Comparison of ENCODE assay signal across 14 mouse cellular contexts in the genomic region with DNA sequence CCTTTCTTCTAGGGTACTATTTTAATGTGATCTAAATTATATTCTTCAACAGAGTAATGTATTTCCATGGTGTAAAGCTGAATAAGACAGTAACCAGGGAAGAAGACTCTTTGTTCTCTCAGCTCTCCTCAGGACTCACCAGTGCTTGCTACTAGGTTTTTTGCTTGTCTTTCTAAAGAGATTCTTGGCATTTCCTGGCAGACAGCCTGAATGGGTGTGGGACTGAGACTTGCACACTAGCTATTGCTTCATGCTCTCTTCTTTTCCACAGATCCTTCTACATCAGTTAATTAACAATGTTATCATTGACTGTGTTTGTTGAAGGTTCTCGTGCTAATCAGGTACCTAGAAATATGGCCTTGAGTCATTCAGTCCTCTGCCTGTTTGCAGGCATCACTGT.
DNase-seq lines count a peak whose midpoint lies in the region; ATAC-seq lines count a peak whose summit lies in the region.
"Had no signal": no experiment of that assay in that cellular context is flagged by ENCODE, and none has a peak within 500 bp of the region (broad histone marks: within the 10 kb centered on the region; RNA-seq: fewer than 3 reads in every experiment).

No protein-coding gene starts in this region.

- DNase-seq in frontal cortex, postnatal 10 days (ENCODE audit: low spot score in 2 of 2), result no peak
- DNase-seq in 3T3-L1 (ENCODE audit: low read depth, low spot score), result peak; percentile 63
- peak; percentile 53 for DNase-seq in brain, adult 2 months (ENCODE audit: low read depth, low spot score)
- DNase-seq in lung, postnatal 14 days, result peak; percentile 67
- DNase-seq in neural tube, embryonic 10.5 days (ENCODE audit: extremely low spot score, low spot score), result no peak
- DNase-seq in embryo, embryonic 11 days, result no peak
- no peak for DNase-seq in right cerebral cortex, adult 18-20 months
- DNase-seq: adrenal gland, postnatal 10 days; cerebellum, adult 8-10 months; heart, postnatal 14 days; layer of hippocampus, adult 9-11 months had no signal

- peak; percentile 31; the same call in 1 of the 2 replicates for ATAC-seq in frontal cortex, adult (ENCODE audit: low TSS enrichment)
- ATAC-seq: liver, embryonic 12.5 days; midbrain, embryonic 15.5 days had no signal

Comparison
In these comparisons a context has a peak if more than half of its experiments do, and no peak if none do; other contexts are left out.
1. DNase-seq: peak in 3T3-L1 (single experiment), brain, adult 2 months (single experiment) and lung, postnatal 14 days (single experiment); none in frontal cortex, postnatal 10 days (0 of 2), neural tube, embryonic 10.5 days (single experiment), embryo, embryonic 11 days (single experiment) and right cerebral cortex, adult 18-20 months (single experiment).